Mouse (Mus musculus) erythroblast, embryonic 14.5 days (primary cell): ENCODE data around the gene Olfr112.

Experiments used
- GATA1 ChIP-seq: IDR thresholded peaks from 2 replicates; pipeline ENCODE4 v1.6.1; 2012; ENCODE audit warnings: low read length, inconsistent platforms, mixed read lengths
- TAL1 ChIP-seq: IDR thresholded peaks from 3 replicates; pipeline ENCODE4 v1.6.1; 2012; ENCODE audit warnings: low read length, inconsistent platforms, mixed read lengths

- TF ChIP-seq TAL1 (no peak), GATA1 (no peak)
Observed at GRCm38 (mm10) chr17:37577563-37577962, 8.3 kb upstream of the Olfr112 start, which contains the start of gene Olfr113.
